Mouse (Mus musculus): Measurements from ENCODE around the gene Esyt2.

GRCm38 (mm10) chr12:116313816-116314215 lies 32.8 kb downstream of the Esyt2 start:
- TF ChIP-seq CTCF (IDR thresholded peaks at IDR 0.05; ENCODE audit: extremely low read depth, insufficient read depth, low read length) (no peak), POLR2A (IDR thresholded peaks at IDR 0.05; ENCODE audit: extremely low read depth, insufficient read depth, low read length) (no peak)

Data from cortical plate, adult 2 months (tissue).